Comparison of ENCODE assay signal across 8 mouse cellular contexts in genomic region chr16:92158461-92159091, GRCm38 (mm10).
A peak's percentile ranks its signal among the peaks of the same experiment; 100 is the strongest.
DNase-seq lines count a peak whose midpoint lies in the region; ATAC-seq and TF ChIP-seq lines count a peak whose summit lies in the region.

No protein-coding gene starts in this region.

- no peak for TF ChIP-seq CTCF in E14TG2a.4 (conservative IDR thresholded peaks at IDR 0.05; ENCODE audit: low read length)

- H3K4me2 ChIP-seq in hindbrain, embryonic 11.5 days (replicated peaks; ENCODE audit: low read depth, low read length): peak overlapping the region; percentile 81

- H3K27ac ChIP-seq in hindbrain, embryonic 11.5 days (ENCODE audit: low read depth, low read length): peak overlapping the region; percentile 25

- peak overlapping the region; percentile 70 for H3K4me3 ChIP-seq in E14TG2a.4 (replicated peaks; ENCODE audit: low read length)
- peak overlapping the region; percentile 45 for H3K4me3 ChIP-seq in hindbrain, embryonic 11.5 days (ENCODE audit: low read depth, low read length)

- ATAC-seq in hindbrain, embryonic 11.5 days (ENCODE audit: low FRiP score): peak; percentile 91

- peaks cover 44% of the 10 kb centered on the region for H3K27me3 ChIP-seq in E14TG2a.4 (ENCODE audit: insufficient read depth, low read length)
- H3K27me3 ChIP-seq in hindbrain, embryonic 11.5 days (ENCODE audit: control insufficient read depth, insufficient read depth, low read length): no peaks in the 10 kb centered on the region

- WGBS in hindbrain, embryonic 11.5 days: 3% methylated on average over 30 of the region's 30 CpGs

- peaks cover 31% of the 10 kb centered on the region for H3K4me1 ChIP-seq in E14TG2a.4 (replicated peaks; ENCODE audit: low read depth, low read length)
- peaks cover 3% of the 10 kb centered on the region; the same call in 1 of the 2 replicates for H3K4me1 ChIP-seq in hindbrain, embryonic 11.5 days (replicated peaks; ENCODE audit: control insufficient read depth, insufficient read depth, low read length)

- H3K9me3 ChIP-seq in E14TG2a.4 (ENCODE audit: low read length): no peaks in the 10 kb centered on the region
- no peaks in the 10 kb centered on the region for H3K9me3 ChIP-seq in hindbrain, embryonic 11.5 days (ENCODE audit: control insufficient read depth, low read length)

- H3K36me3 ChIP-seq in E14TG2a.4 (ENCODE audit: insufficient read depth, low read length): no peaks in the 10 kb centered on the region
- H3K36me3 ChIP-seq in hindbrain, embryonic 11.5 days (ENCODE audit: control insufficient read depth, insufficient read depth, low read length): no peaks in the 10 kb centered on the region

- H3K9ac ChIP-seq in hindbrain, embryonic 11.5 days (ENCODE audit: low read depth, low read length): peak overlapping the region; percentile 54

- DNase-seq in cerebellum, adult 9-10 months: peak; percentile 89
- peak; percentile 54 to 76 for DNase-seq in frontal cortex, adult 2 months (ENCODE audit: extremely low spot score in 1 of 2, low spot score in 1 of 2)
- peak; percentile 77 for DNase-seq in hindbrain, embryonic 11.5 days (ENCODE audit: low spot score)
- peak; percentile 40 for DNase-seq in layer of hippocampus, adult 9-10 months (ENCODE audit: low spot score)
- DNase-seq in lung, adult 18-20 months: peak; percentile 82 to 89
- DNase-seq in ovary, postnatal 10 days (ENCODE audit: low spot score): peak; percentile 21
- peak; percentile 64 for DNase-seq in urinary bladder, postnatal 14 days (ENCODE audit: low spot score)

Comparison
In these comparisons a context has a peak if more than half of its experiments do, and no peak if none do; other contexts are left out.
1. Peak in every context shown above with its lines: DNase-seq, ATAC-seq, H3K4me3 ChIP-seq and H3K27ac ChIP-seq.
2. DNase-seq: peak in every context shown above with its lines; median percentile 89 in cerebellum, adult 9-10 months; 86 in lung, adult 18-20 months; 77 in hindbrain, embryonic 11.5 days; 65 in frontal cortex, adult 2 months; 64 in urinary bladder, postnatal 14 days; 40 in layer of hippocampus, adult 9-10 months; 21 in ovary, postnatal 10 days.